Mouse (Mus musculus) thymus, postnatal 10 days (tissue): ENCODE data around the gene Myzap.
A peak's percentile ranks its signal among the peaks of the same experiment; 100 is the strongest.
"Not testable (repeated sequence)": the region's sequence is repeated elsewhere in the genome, so short reads cannot be mapped to it uniquely, and the experiment has no call there.

Experiments
- DNase-seq, 2 experiments: peaks; one replicate each; pipeline ENCODE4 v3.0.0; 2021; ENCODE audit warnings: low spot score in 2 of 2

Gene Myzap

DNA sequence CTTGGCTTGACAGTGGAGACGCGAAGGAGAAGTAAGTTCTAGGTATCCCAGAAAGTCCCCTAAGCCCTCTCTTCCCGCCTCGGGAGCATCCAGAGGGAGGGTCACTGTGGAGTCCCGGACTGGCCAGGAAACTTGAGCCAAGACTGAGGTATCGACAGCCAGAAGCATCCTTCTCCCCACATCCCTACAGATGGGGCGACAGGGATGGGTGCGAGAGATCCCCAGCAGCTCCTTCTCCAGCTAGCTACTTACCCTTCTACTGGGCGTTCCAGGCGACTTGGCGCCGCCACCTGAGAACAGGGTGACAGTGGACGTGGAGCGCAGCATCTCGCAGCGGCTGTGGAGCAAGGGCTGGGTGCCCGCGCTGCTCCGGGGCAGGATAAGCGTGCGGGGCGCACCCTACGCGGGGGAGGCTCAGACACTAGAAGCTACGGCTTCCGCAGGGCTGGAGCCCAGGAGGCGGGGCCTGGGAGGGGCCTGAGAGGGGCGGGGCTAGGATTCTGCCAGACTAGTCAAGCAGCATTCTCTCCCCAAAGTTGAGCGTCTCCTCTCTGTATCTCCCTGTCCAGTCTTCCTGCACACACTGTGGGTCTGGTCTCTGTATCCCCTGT, at the start of gene Myzap:
Myzap (minus strand) TSS at position 423 of the 611 bp plus-strand sequence.
- DNase-seq = peak; percentile 95 to 96

DNA sequence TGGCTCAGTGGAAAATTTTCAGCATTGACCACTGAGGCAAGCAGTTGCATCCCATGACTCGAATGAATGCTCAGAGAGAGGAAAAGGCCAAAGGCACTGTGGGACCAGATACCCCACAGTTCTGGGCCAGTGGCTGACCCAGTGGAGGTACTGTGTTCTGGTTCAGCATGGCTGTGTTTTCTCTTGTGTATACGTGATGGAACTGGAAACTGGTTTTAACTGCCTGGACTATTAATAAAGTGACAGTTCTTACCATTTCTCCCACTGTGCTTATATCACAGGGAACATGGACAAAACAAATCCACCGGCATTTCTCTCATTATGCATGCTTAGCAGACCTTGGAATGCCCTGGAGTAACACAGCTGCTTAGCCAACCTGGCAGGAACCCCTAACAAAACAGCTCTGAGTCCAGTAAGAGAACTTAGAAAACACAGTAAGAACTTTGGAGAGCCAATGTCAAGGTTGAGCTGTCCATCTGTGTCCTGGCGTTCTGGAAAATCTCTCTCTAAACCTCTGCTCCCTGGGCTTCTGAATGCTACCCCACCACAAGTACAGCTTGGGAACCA, 48.3 kb upstream of the Myzap start:
- no peak for DNase-seq

GRCm38 (mm10) chr9:71638198-71638597, 46.0 kb upstream of the Myzap start:
- DNase-seq = no peak

DNA sequence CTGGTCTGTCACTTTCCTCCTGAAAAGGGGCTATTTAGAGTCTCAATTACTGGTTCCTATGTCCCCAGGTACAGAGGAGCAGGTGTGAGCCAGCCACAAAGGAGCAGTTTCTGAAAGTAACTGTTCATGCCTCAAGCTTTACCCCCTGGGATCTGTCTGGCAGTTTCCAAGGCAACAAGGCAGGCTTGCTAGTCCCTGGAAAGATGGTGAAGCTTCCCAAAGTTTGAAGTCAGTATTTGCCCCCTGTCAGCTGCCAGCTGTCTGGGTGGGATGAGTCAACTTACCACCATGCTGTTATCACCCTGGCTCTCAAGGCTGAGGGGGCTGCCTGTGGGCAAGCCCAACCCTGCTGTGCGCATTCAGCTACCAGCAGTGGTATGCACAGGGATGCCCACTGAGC, 44.7 kb upstream of the Myzap start:
- no peak for DNase-seq

- no peak for DNase-seq
Measured at GRCm38 (mm10) chr9:71635627-71636026, 43.5 kb upstream of the Myzap start.

- no peak for DNase-seq
Measured at GRCm38 (mm10) chr9:71634916-71635315, 42.8 kb upstream of the Myzap start.

DNA sequence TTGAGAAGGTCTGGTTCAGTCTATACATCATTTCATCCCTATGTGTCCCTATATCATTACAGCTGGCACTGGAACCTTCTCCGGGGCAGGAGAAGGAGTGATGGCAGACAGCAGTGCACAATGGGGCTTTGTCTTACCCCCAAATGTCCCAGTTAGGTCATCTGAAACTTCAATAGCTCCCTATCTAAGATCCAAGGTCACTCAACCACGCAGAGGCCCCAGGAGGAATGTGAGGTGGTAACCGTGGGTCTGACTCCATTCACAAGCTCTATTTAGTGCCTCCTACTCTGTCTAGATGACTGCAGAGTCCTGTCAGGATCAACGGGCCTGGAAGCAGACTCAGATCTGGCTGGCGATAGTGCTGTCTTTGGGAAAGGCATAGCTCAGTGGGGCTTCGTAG, 36.8 kb upstream of the Myzap start:
- no peak for DNase-seq

- DNase-seq = no peak
Measured at GRCm38 (mm10) chr9:71628286-71628685, 36.1 kb upstream of the Myzap start.

GRCm38 (mm10) chr9:71625961-71626360, 33.8 kb upstream of the Myzap start:
- no peak for DNase-seq

DNA sequence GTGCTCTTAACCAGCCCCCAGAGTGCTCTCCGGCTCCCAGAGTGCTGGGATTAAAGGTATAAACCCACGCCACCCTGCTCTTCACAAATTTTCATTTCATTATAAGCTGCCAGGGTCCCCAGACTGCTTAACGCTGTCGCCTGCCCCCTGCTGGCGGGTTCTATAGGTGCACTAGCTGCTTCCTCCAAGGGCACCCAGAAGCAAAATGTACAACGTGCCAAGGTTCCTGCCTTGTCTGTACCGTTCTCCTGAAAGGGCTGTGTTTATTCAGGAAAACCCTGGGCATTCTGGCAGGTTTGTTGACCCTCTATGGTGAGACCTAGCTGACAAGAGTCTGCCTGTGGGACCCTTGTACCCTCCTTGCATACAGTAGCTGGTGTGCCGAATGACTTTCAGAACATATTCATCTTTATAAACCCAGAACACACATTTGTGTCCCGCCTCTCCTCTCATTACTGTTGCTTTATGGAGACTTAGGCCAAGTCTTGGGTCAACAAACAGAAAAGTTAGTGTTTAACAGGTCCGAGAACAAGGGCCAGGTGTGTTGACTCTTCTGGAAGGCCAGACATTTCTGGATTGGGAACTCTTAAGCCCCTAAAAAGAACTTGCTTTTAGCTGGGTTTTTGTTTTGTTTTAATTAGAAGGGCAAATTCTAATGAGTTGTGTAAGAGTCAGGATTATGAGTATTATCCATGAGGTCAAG, 32.8 kb upstream of the Myzap start:
- peak; percentile 39 to 84 for DNase-seq

GRCm38 (mm10) chr9:71623871-71624569, 31.9 kb upstream of the Myzap start:
- peak; percentile 14 to 63 for DNase-seq

DNA sequence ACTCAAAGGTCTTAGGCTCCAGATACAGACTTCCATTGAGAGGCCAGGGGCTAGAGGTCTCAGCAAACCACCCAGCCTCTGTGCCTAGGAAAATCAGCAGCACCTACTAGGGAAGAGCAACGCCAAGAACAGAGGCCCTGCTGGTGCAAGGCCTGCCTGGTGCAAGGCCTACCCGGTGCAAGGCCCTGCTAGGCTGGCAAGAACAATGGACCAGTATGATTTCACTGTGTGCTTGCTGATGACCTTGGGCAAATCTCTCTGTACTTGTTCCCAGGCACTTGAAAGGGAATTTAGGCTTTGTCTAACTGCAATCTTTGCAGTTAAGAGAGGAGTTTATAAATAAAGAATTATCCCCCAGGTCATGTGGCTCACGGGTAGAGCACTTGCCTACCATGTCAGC, 30.4 kb upstream of the Myzap start:
- DNase-seq = no peak

DNA sequence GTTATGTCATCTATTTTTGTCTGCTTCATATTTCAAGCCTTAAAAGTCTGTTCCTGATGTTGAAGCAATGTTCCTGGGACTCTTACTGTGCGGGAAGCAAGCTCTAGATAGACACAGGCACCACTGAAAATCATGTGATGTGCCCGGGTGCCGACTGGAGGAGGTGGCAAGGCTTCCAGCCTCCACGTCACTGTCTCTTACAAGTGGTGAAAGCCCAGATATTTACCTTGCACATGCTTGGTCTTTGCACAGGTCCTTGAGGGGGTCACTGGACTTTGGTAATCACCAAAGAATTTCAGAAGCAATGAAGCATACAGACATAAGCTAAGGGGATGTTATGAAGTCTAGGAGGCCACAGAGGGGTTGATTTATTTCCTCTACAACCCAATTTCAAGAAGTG, 29.8 kb upstream of the Myzap start:
- no peak for DNase-seq

GRCm38 (mm10) chr9:71620116-71620515, 28.0 kb upstream of the Myzap start:
- DNase-seq = not testable (repeated sequence)

DNA sequence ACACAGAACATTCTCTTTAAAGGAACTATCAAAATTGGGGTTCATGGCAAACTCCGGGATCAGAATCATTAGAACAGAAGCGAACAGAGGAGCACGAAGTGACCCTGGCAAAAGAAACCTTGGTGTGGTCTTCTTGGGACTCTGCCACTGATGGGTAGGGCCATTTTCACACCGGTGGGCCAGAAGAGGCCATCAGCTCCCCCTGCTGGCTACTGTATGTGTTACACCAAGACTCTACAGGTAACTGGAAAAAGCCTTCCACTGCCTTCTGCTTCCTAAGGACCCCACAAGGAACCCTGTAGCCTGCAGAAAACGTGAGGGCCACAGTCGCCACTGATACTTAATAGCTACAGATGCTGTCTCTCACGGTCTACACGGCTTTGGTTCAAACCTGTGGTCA, 25.2 kb upstream of the Myzap start:
- peak; percentile 17 to 71 for DNase-seq

GRCm38 (mm10) chr9:71616185-71616584, 24.0 kb upstream of the Myzap start:
- peak; percentile 65 to 89 for DNase-seq

DNA sequence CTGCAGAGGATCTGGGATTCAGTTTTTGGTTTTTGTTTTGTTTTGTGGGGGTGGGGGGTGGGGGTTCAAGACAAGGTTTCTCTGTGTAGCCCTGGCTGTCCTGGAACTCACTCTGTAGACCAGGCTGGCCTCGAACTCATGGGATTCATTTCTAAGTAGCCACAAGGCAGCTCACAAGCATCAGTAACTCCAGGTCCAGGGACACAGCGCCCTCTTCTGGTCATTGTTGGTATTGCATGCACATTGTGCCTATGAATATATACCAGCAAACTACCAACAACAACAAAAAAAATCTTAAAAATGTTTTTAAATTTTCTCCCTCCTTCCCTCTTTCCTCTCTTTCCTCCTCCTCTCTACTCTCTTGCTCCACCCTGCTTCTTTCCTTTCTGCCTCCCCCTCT, 22.5 kb upstream of the Myzap start:
- DNase-seq = peak; percentile 41 to 69

GRCm38 (mm10) chr9:71612981-71613380, 20.8 kb upstream of the Myzap start:
- peak in 1 of 2 experiments; percentile 51 for DNase-seq

DNA sequence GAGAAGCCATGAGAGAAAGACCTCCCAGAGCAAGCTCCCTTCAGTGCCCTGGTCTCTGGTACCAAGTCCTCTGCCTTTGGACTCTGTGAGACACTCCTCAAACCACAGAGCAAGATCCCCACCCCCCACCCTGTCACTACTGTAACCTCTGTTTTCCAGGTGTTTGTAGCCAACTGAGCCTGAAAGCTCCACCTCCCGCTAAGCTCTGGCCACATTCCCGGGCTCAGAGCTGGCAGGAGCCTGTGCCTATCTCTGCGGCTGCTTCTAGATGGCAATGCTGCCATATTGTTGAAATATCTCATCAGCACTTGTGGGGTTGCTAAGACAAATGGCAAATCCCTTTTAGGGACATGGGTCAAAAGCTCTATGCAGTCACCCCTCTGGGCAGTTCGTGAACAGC, 19.7 kb upstream of the Myzap start:
- no peak for DNase-seq

- DNase-seq = no peak
Measured at GRCm38 (mm10) chr9:71609010-71609409, 16.9 kb upstream of the Myzap start.

DNA sequence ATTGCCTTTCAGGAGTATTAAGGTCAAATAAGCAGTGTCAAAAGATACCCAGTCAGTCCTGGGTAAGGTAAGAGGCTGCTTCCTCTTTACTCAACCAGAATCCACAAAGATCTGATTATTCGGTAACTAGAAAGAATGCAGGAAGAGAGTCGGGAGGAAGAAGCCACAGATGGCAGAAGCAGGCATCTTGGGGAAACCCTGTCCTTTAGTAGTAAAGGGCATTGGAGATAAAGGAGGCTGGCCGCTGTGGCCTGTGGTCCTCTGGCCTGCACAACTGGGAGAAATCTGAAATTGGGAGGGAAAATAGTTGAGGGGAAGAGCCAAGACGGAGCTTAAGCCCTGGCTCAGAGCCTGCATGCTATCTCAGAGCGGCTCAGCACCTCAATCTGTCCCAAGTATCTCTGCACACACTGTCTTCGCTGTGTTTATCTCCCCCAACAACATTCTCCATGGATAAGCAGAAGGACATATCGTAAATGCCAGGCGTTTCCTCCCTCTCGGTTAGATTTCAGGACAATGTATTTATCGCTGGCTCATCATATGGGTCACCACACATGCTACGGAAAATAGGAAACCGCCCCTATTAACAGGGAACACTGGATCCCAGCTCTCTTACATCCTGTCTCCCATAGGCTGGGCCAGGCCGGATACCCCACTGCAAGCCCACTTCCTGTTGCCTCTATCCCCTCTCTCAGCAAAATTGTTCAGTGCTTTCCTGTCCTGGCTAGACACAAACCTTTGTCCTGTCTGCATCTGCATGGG, 14.3 kb upstream of the Myzap start:
- DNase-seq = peak in 1 of 2 experiments; percentile 34
